Mouse (Mus musculus) cerebellum, adult 2 months (tissue): ENCODE results near the gene Lrrc73.

Source experiments
- CTCF ChIP-seq: fragments of 200-500 bp; IDR thresholded peaks from 2 replicates; pipeline ENCODE4 v1.5.1; 2011; ENCODE audit warnings: low read depth, mild to moderate bottlenecking, control low read depth, low read length, moderate library complexity, borderline replicate concordance; ENCODE audit not compliant: insufficient read depth
- POLR2A ChIP-seq: fragments of 200-500 bp; IDR thresholded peaks from 2 replicates; pipeline ENCODE4 v1.6.1; 2011; ENCODE audit warnings: low read length, control low read depth, borderline replicate concordance; ENCODE audit not compliant: insufficient read depth

- TF ChIP-seq CTCF: peak; percentile 87
- no peak for TF ChIP-seq POLR2A
These were observed 12.7 kb downstream of the Lrrc73 start for GRCm38 (mm10) chr17:46265918-46266618.
